Comparison of ENCODE assay signal across 31 mouse cellular contexts in the genomic region with DNA sequence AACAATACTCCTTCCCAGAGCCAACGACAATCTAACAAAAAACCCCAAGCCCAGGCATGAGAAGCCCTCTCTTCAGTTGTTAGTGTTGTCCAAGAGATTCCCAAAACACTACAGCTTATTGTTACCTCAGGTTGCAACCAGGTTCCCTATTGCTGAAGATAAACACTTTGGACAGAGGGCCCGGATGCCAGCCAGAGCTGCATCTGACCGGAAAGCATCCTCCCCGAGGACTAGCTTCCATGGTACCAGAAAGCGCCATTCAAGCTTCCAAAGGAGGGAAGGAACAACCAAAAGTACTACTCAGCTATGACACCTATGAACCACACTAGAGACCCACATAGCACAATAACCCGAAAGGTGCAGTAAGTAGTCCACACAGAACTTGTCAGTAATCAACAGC.
"Had no signal": no experiment of that assay in that cellular context is flagged by ENCODE, and none has a peak within 500 bp of the region (broad histone marks: within the 10 kb centered on the region; RNA-seq: fewer than 3 reads in every experiment).

No protein-coding gene starts in this region.

- H3K4me3 ChIP-seq: left cerebral cortex, adult 2 months; limb, embryonic 10.5 days; limb, embryonic 12.5 days; limb, embryonic 13.5 days; limb, embryonic 15.5 days; liver, embryonic 12.5 days; liver, embryonic 13.5 days; liver, embryonic 15.5 days; lung, embryonic 15.5 days; megakaryocyte, embryonic 14.5 days; midbrain, embryonic 12.5 days; midbrain, embryonic 13.5 days; midbrain, embryonic 15.5 days; myocyte; neural tube, embryonic 12.5 days had no signal

- H3K27ac ChIP-seq: left cerebral cortex, adult 2 months; limb, embryonic 10.5 days; limb, embryonic 12.5 days; limb, embryonic 13.5 days; limb, embryonic 15.5 days; liver, embryonic 12.5 days; liver, embryonic 13.5 days; liver, embryonic 14.5 days; liver, embryonic 15.5 days; lung, embryonic 15.5 days; macrophage; midbrain, embryonic 12.5 days; midbrain, embryonic 13.5 days; midbrain, embryonic 15.5 days; neural tube, embryonic 12.5 days had no signal

- H3K4me1 ChIP-seq: limb, embryonic 10.5 days; limb, embryonic 12.5 days; limb, embryonic 13.5 days; limb, embryonic 15.5 days; liver, embryonic 12.5 days; lung, embryonic 15.5 days; midbrain, embryonic 12.5 days; midbrain, embryonic 15.5 days; neural tube, embryonic 12.5 days had no signal

- H3K4me2 ChIP-seq: limb, embryonic 12.5 days; limb, embryonic 13.5 days; limb, embryonic 15.5 days; liver, embryonic 11.5 days; liver, embryonic 12.5 days; liver, embryonic 13.5 days; liver, embryonic 15.5 days; lung, embryonic 14.5 days; lung, embryonic 15.5 days; midbrain, embryonic 12.5 days; midbrain, embryonic 13.5 days; midbrain, embryonic 15.5 days; neural tube, embryonic 12.5 days had no signal

- H3K9ac ChIP-seq: limb, embryonic 12.5 days; limb, embryonic 13.5 days; limb, embryonic 15.5 days; liver, embryonic 12.5 days; liver, embryonic 13.5 days; liver, embryonic 14.5 days; liver, embryonic 15.5 days; liver, postnatal 0 days; lung, embryonic 14.5 days; lung, embryonic 15.5 days; midbrain, embryonic 12.5 days; midbrain, embryonic 13.5 days; midbrain, embryonic 15.5 days; neural tube, embryonic 12.5 days had no signal

- ATAC-seq: liver, embryonic 12.5 days; liver, postnatal 0 days; lung, postnatal 0 days; midbrain, embryonic 13.5 days; midbrain, embryonic 15.5 days; midbrain, embryonic 16.5 days had no signal

- H3K9me3 ChIP-seq: limb, embryonic 10.5 days; limb, embryonic 12.5 days; limb, embryonic 13.5 days; limb, embryonic 15.5 days; liver, embryonic 12.5 days; liver, embryonic 13.5 days; liver, embryonic 15.5 days; lung, embryonic 15.5 days; megakaryocyte, embryonic 14.5 days; midbrain, embryonic 12.5 days; midbrain, embryonic 13.5 days; midbrain, embryonic 15.5 days; neural tube, embryonic 12.5 days had no signal

- DNase-seq: left cerebral cortex, postnatal 4 days; liver; liver, embryonic 13.5 days; liver, postnatal 0 days; lung, adult 18-20 months; lung, adult 2 months; lung, embryonic 14.5 days; lung, postnatal 10 days; lung, postnatal 14 days; lung, postnatal 36 days; lung, postnatal 4 days; midbrain, embryonic 14.5 days had no signal

- H3K27me3 ChIP-seq: limb, embryonic 12.5 days; limb, embryonic 13.5 days; limb, embryonic 15.5 days; liver, embryonic 12.5 days; liver, embryonic 13.5 days; liver, embryonic 15.5 days; lung, embryonic 15.5 days; megakaryocyte, embryonic 14.5 days; midbrain, embryonic 12.5 days; midbrain, embryonic 13.5 days; midbrain, embryonic 15.5 days; neural tube, embryonic 12.5 days had no signal
